Mouse (Mus musculus) liver, postnatal 0 days (tissue): Measurements from ENCODE around the gene Serpina3k.

ENCODE experiments used
- CTCF ChIP-seq: sonication (generic); IDR thresholded peaks from 2 replicates; pipeline ENCODE4 v1.5.1; 2016; ENCODE audit warnings: antibody characterized with exemption, low read depth
- EP300 ChIP-seq: IDR thresholded peaks from 2 replicates; pipeline ENCODE4 v1.6.1; 2016; ENCODE audit warnings: antibody characterized with exemption, low read depth, mild to moderate bottlenecking

DNA sequence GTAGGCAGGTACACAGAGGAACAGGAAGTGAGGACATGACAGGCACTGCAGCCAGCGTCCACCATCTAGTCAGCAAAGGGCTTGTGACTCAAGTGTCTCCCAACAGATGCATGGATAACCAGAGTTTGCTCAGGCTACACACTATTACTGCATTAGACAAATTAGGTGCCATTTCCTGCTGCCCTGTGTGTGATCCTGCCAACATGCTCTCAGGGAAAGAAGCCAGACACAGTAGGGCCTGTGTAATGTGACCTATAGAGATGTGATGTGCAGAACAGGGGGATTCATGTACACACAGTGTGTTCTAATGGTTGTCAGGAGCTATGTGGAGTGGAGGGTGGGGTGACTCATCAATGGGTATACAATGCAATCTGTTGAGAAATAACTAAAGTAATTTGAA is 15.8 kb upstream of the Serpina3k start:
- no peak for TF ChIP-seq CTCF
- no peak for TF ChIP-seq EP300
